Mouse (Mus musculus) ES-E14 (cell line): ENCODE results near the gene Slc25a19.

Experiments used
- CHD2 ChIP-seq: IDR thresholded peaks from 2 replicates; pipeline ENCODE4 v1.6.1; 2014; ENCODE audit warnings: mild to moderate bottlenecking, low read depth, low read length, inconsistent platforms
- HCFC1 ChIP-seq: IDR thresholded peaks from 2 replicates; pipeline ENCODE4 v1.6.1; 2012; ENCODE audit warnings: low read length, inconsistent platforms, borderline replicate concordance; ENCODE audit not compliant: insufficient read depth
- MAFK ChIP-seq: IDR thresholded peaks from 2 replicates; pipeline ENCODE4 v1.6.1; 2014; ENCODE audit warnings: mild to moderate bottlenecking, low read depth, low read length, inconsistent platforms; ENCODE audit not compliant: insufficient read depth
- ZC3H11A ChIP-seq: IDR thresholded peaks from 2 replicates; pipeline ENCODE4 v1.6.1; 2012; ENCODE audit warnings: low read depth, mild to moderate bottlenecking, inconsistent platforms, low read length, borderline replicate concordance
- ZNF384 ChIP-seq: IDR thresholded peaks from 2 replicates; pipeline ENCODE4 v1.6.1; 2012; ENCODE audit warnings: low read depth, low read length, inconsistent platforms

GRCm38 (mm10) chr11:115625877-115626276, 2.2 kb downstream of the Slc25a19 start:
- TF ChIP-seq ZNF384 (no peak), MAFK (no peak), CHD2 (no peak), ZC3H11A (no peak), HCFC1 (no peak)
